Mouse (Mus musculus) midbrain, embryonic 14.5 days (tissue): ENCODE results near the gene Mcfd2. TPM values are rescaled to one million over a fixed set of nuclear protein-coding genes. Genes with fewer than 3 reads are reported as not detected.

Experiments
- ATAC-seq: fragments of 200-750 bp; cut with Nextera tagmentation; 2 replicates; pipeline ENCODE4 v1.8.0; 2017; ENCODE audit warnings: moderate number of reproducible peaks, moderate library complexity; ENCODE audit not compliant: low FRiP score, low TSS enrichment
- DNase-seq: peaks from one replicate; pipeline ENCODE4 v3.0.0-alpha.2; 2015
- H3K27ac ChIP-seq: fragments of 300-500 bp; sonication (generic); replicated peaks from 2 replicates; pipeline ENCODE4 v1.5.1; 2014; ENCODE audit warnings: mild to moderate bottlenecking, low read depth, low read length, moderate library complexity
- H3K27me3 ChIP-seq: fragments of 300-500 bp; sonication (generic); 2 replicates; pipeline ENCODE4 v1.6.1; 2014; ENCODE audit warnings: low read length, control low read depth, mixed read lengths; ENCODE audit not compliant: control insufficient read depth, insufficient read depth
- H3K36me3 ChIP-seq: fragments of 300-500 bp; sonication (generic); 2 replicates; pipeline ENCODE4 v1.6.1; 2014; ENCODE audit warnings: low read length, control low read depth; ENCODE audit not compliant: control insufficient read depth, insufficient read depth
- H3K4me1 ChIP-seq: fragments of 300-500 bp; sonication (generic); 2 replicates; pipeline ENCODE4 v1.6.1; 2014; ENCODE audit warnings: mild to moderate bottlenecking, antibody characterized with exemption, low read length, control low read depth; ENCODE audit not compliant: control insufficient read depth, insufficient read depth
- H3K4me2 ChIP-seq: fragments of 300-500 bp; sonication (generic); 2 replicates; pipeline ENCODE4 v1.6.1; 2014; ENCODE audit warnings: mild to moderate bottlenecking, low read length, moderate library complexity
- H3K4me3 ChIP-seq: fragments of 300-500 bp; sonication (generic); replicated peaks from 2 replicates; pipeline ENCODE4 v1.5.1; 2014; ENCODE audit warnings: low read depth, low read length
- H3K9ac ChIP-seq: fragments of 300-500 bp; sonication (generic); replicated peaks from 2 replicates; pipeline ENCODE4 v1.6.1; 2014; ENCODE audit warnings: mild to moderate bottlenecking, low read length, moderate library complexity
- H3K9me3 ChIP-seq: fragments of 300-500 bp; sonication (generic); 2 replicates; pipeline ENCODE4 v1.6.1; 2016; ENCODE audit warnings: low read length, control low read depth, mixed read lengths; ENCODE audit not compliant: control insufficient read depth
- WGBS: fragments of 180-500 bp; shearing (Covaris S2); extraction: QIAGEN DNeasy Blood & Tissue Kit; methylation state at CpG from one replicate; pipeline ENCODE4 v1.1.7; 2014; 5-methylcytosine and 5-hydroxymethylcytosine counted together
- polyA plus RNA-seq: library from polyadenylated mRNA; unstranded; fragments of >200 nt; fragmentation: Nextera tagmentation; extraction: Ambion mirVana; gene quantifications from 2 replicates; pipeline ENCODE4 v1.2.1, GENCODE M21; 2014

The Mcfd2 gene
- 43.1 and 48.1 TPM in 2 replicates for polyA plus RNA-seq

- DNase-seq, result peak; percentile 96
- peaks cover 6% of the 10 kb centered on the region; the same call in 1 of the 2 replicates for H3K36me3 ChIP-seq
- H3K4me3 ChIP-seq, result peak within 1 kb of the TSS; percentile 87
- peak within 1 kb of the TSS; percentile 94 for H3K9ac ChIP-seq
- H3K4me2 ChIP-seq, result peak within 1 kb of the TSS; percentile 70
- ATAC-seq, result peak; percentile 91
- H3K27me3 ChIP-seq, result no peaks in the 10 kb centered on the region
- WGBS, result under 1% methylated on average over 41 of the region's 41 CpGs
- peaks cover 5% of the 10 kb centered on the region; the same call in 1 of the 2 replicates for H3K9me3 ChIP-seq
- peaks cover 10% of the 10 kb centered on the region for H3K4me1 ChIP-seq
- H3K27ac ChIP-seq, result peak within 1 kb of the TSS; percentile 76
Observed at GRCm38 (mm10) chr17:87265792-87266186, at the start of gene Mcfd2. Gene Mcfd2, minus strand, starts transcription at chr17:87265935.

- no peaks in the 10 kb centered on the region for H3K36me3 ChIP-seq
- 0 out of 2 replicates have a peak overlapping the region, but pooled peaks have one; percentile 21 for H3K9ac ChIP-seq
- ATAC-seq, result peak; percentile 68
- no peaks in the 10 kb centered on the region for H3K27me3 ChIP-seq
- WGBS, result 11% methylated on average over 9 of the region's 9 CpGs
- no peak overlapping the region for H3K27ac ChIP-seq
- H3K4me2 ChIP-seq, result peak overlapping the region; percentile 18; the same call in 1 of the 2 replicates
- H3K9me3 ChIP-seq, result no peaks in the 10 kb centered on the region
- H3K4me3 ChIP-seq, result no peak overlapping the region
- DNase-seq, result peak; percentile 94
- no peaks in the 10 kb centered on the region for H3K4me1 ChIP-seq
Observed at GRCm38 (mm10) chr17:87315021-87315531, 49.3 kb upstream of the Mcfd2 start.

- DNase-seq (no peak), ATAC-seq (peak; percentile 58)
- no peak overlapping the region for H3K4me2 ChIP-seq
- no peaks in the 10 kb centered on the region for H3K36me3 ChIP-seq
- H3K4me3 ChIP-seq, result no peak overlapping the region
- no peak overlapping the region for H3K27ac ChIP-seq
- H3K4me1 ChIP-seq, result no peaks in the 10 kb centered on the region
- 62% methylated on average over 5 of the region's 5 CpGs for WGBS
- no peak overlapping the region for H3K9ac ChIP-seq
- no peaks in the 10 kb centered on the region for H3K9me3 ChIP-seq
- H3K27me3 ChIP-seq, result no peaks in the 10 kb centered on the region
Observed at GRCm38 (mm10) chr17:87314530-87314946, 48.8 kb upstream of the Mcfd2 start.

GRCm38 (mm10) chr17:87314121-87314520, 48.4 kb upstream of the Mcfd2 start:
- Histone ChIP-seq H3K9ac (no peak overlapping the region), H3K27ac (no peak overlapping the region)
- 82% methylated on average over 8 of the region's 8 CpGs for WGBS

GRCm38 (mm10) chr17:87312924-87313870, 47.5 kb upstream of the Mcfd2 start:
- no peak overlapping the region for H3K4me2 ChIP-seq
- H3K27me3 ChIP-seq, result no peaks in the 10 kb centered on the region
- no peak overlapping the region for H3K4me3 ChIP-seq
- no peaks in the 10 kb centered on the region for H3K4me1 ChIP-seq
- 63% methylated on average over 18 of the region's 18 CpGs for WGBS
- H3K9me3 ChIP-seq, result no peaks in the 10 kb centered on the region
- no peak overlapping the region for H3K27ac ChIP-seq
- no peak overlapping the region for H3K9ac ChIP-seq
- ATAC-seq (no peak), DNase-seq (no peak)
- no peaks in the 10 kb centered on the region for H3K36me3 ChIP-seq

More at GRCm38 (mm10) chr17:87314121-87314520, 48.4 kb upstream of the Mcfd2 start:
- no peaks in the 10 kb centered on the region for H3K4me1 ChIP-seq
- no peaks in the 10 kb centered on the region for H3K27me3 ChIP-seq
- ATAC-seq, result no peak
- H3K9me3 ChIP-seq, result no peaks in the 10 kb centered on the region
- H3K4me2 ChIP-seq, result no peak overlapping the region
- H3K36me3 ChIP-seq, result no peaks in the 10 kb centered on the region
- H3K4me3 ChIP-seq, result no peak overlapping the region
- no peak for DNase-seq

GRCm38 (mm10) chr17:87312351-87312750, 46.6 kb upstream of the Mcfd2 start:
- Histone ChIP-seq H3K27ac (no peak overlapping the region), H3K4me1 (no peaks in the 10 kb centered on the region), H3K4me3 (no peak overlapping the region), H3K36me3 (no peaks in the 10 kb centered on the region), H3K9ac (no peak overlapping the region), H3K27me3 (no peaks in the 10 kb centered on the region), H3K4me2 (no peak overlapping the region), H3K9me3 (no peaks in the 10 kb centered on the region)
- 30% methylated on average over 12 of the region's 12 CpGs for WGBS
- ATAC-seq (no peak), DNase-seq (no peak)

GRCm38 (mm10) chr17:87310497-87310896, 44.8 kb upstream of the Mcfd2 start:
- Histone ChIP-seq H3K36me3 (no peaks in the 10 kb centered on the region), H3K4me1 (no peaks in the 10 kb centered on the region), H3K27ac (no peak overlapping the region), H3K27me3 (no peaks in the 10 kb centered on the region), H3K9ac (no peak overlapping the region), H3K4me3 (no peak overlapping the region), H3K9me3 (no peaks in the 10 kb centered on the region), H3K4me2 (no peak overlapping the region)
- ATAC-seq (no peak), DNase-seq (no peak)
- WGBS, result 85% methylated on average over 7 of the region's 7 CpGs

GRCm38 (mm10) chr17:87309073-87309788, 43.5 kb upstream of the Mcfd2 start:
- H3K4me3 ChIP-seq, result no peak overlapping the region
- ATAC-seq, result no peak
- WGBS, result 80% methylated on average over 12 of the region's 12 CpGs
- no peak for DNase-seq
- no peak overlapping the region for H3K27ac ChIP-seq
- no peak overlapping the region for H3K9ac ChIP-seq
- no peaks in the 10 kb centered on the region for H3K27me3 ChIP-seq
- no peaks in the 10 kb centered on the region for H3K36me3 ChIP-seq
- H3K4me2 ChIP-seq, result no peak overlapping the region
- H3K9me3 ChIP-seq, result no peaks in the 10 kb centered on the region
- H3K4me1 ChIP-seq, result no peaks in the 10 kb centered on the region
